Mouse (Mus musculus): ENCODE measurements around the gene Tagln2.

Tagln2 gene

GRCm38 (mm10) chr1:172503111-172503997 lies 3.5 kb downstream of the Tagln2 start:
- DNase-seq, result peak; percentile 28

GRCm38 (mm10) chr1:172504756-172505155 lies 4.9 kb downstream of the Tagln2 start:
- no peak for DNase-seq

- no peak for DNase-seq
These were observed 7.2 kb downstream of the Tagln2 start for GRCm38 (mm10) chr1:172507001-172507400.

GRCm38 (mm10) chr1:172507701-172508100 lies 7.9 kb downstream of the Tagln2 start:
- DNase-seq, result no peak

GRCm38 (mm10) chr1:172508172-172508571 lies 8.3 kb downstream of the Tagln2 start:
- DNase-seq, result no peak

- no peak for DNase-seq
These were observed 9.4 kb downstream of the Tagln2 start for GRCm38 (mm10) chr1:172509235-172509634.

- DNase-seq, result no peak
These were observed 10.1 kb downstream of the Tagln2 start for GRCm38 (mm10) chr1:172509983-172510382.

GRCm38 (mm10) chr1:172510421-172510972 lies 10.7 kb downstream of the Tagln2 start:
- DNase-seq, result no peak

GRCm38 (mm10) chr1:172512962-172513361 lies 13.1 kb downstream of the Tagln2 start:
- DNase-seq, result peak; percentile 62

- DNase-seq, result no peak
These were observed 13.8 kb downstream of the Tagln2 start for GRCm38 (mm10) chr1:172513525-172514212.

GRCm38 (mm10) chr1:172514213-172514529 lies 14.3 kb downstream of the Tagln2 start:
- no peak for DNase-seq

- no peak for DNase-seq
These were observed 14.9 kb downstream of the Tagln2 start for GRCm38 (mm10) chr1:172514551-172515268.

GRCm38 (mm10) chr1:172515396-172515795 lies 15.5 kb downstream of the Tagln2 start:
- DNase-seq, result no peak

GRCm38 (mm10) chr1:172518013-172518412 lies 18.2 kb downstream of the Tagln2 start:
- DNase-seq, result no peak

GRCm38 (mm10) chr1:172519644-172520043 lies 19.8 kb downstream of the Tagln2 start:
- no peak for DNase-seq

GRCm38 (mm10) chr1:172520576-172521440 lies 21.0 kb downstream of the Tagln2 start, which contains the start of gene Cfap45:
TSS of gene Cfap45 (plus strand) at chr1:172520801.
- peak; percentile 97 for DNase-seq

GRCm38 (mm10) chr1:172522524-172522923 lies 22.7 kb downstream of the Tagln2 start:
- no peak for DNase-seq

GRCm38 (mm10) chr1:172523699-172524101 lies 23.9 kb downstream of the Tagln2 start:
- no peak for DNase-seq

GRCm38 (mm10) chr1:172525027-172525764 lies 25.3 kb downstream of the Tagln2 start:
- peak; percentile 51 for DNase-seq

- no peak for DNase-seq
These were observed 26.1 kb downstream of the Tagln2 start for GRCm38 (mm10) chr1:172525971-172526370.

- DNase-seq, result no peak
These were observed 26.7 kb downstream of the Tagln2 start for GRCm38 (mm10) chr1:172526380-172527081.
